Mouse (Mus musculus) E14TG2a.4 (cell line): ENCODE results near the gene Nol9.

Experiments used
- CTCF ChIP-seq: conservative IDR thresholded peaks from 2 replicates; pipeline ENCODE4 v1.5.1; 2014; ENCODE audit warnings: low read length
- POU5F1 ChIP-seq: IDR thresholded peaks from 2 replicates; pipeline ENCODE4 v1.6.1; 2014; ENCODE audit warnings: low read length, borderline replicate concordance

DNA sequence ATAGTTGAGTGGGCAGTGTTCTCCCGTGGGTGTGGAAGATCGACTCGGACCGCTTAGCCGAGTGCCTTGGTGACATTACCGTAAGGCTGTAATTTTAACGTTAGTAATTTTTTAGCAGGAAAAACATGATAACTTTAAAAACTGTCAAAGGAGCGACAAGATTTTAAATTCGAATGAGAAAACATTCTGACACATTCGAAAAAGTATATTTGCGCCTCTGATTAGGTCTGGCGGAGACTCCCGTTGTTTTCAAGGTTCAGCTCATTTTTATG is 42.2 kb upstream of the Nol9 start:
- TF ChIP-seq CTCF, result no peak
- TF ChIP-seq POU5F1, result no peak
